Mouse (Mus musculus) layer of hippocampus, postnatal 10 days (tissue): Measurements from ENCODE around the gene Gm12394. TPM values are rescaled to one million over a fixed set of nuclear protein-coding genes. Genes with fewer than 3 reads are reported as not detected.
"Not testable (repeated sequence)": the region's sequence is repeated elsewhere in the genome, so short reads cannot be mapped to it uniquely, and the experiment has no call there.

Experiments used
- DNase-seq, 2 experiments: peaks; one replicate each; pipeline ENCODE4 v3.0.0; 2021; ENCODE audit warnings: low spot score in 2 of 2
- total RNA-seq, 2 experiments: library from RNA; stranded (reverse); gene quantifications; 2 replicates each; pipeline ENCODE4 v1.2.3; 2021

Gene Gm12394
- total RNA-seq, 2 experiments from 2014 or later = 0.91 to 1.4 TPM

GRCm38 (mm10) chr4:42863487-42863886 lies 6.9 kb upstream of the Gm12394 start:
- not testable (repeated sequence) for DNase-seq

- not testable (repeated sequence) for DNase-seq
These were observed 3.9 kb upstream of the Gm12394 start for GRCm38 (mm10) chr4:42860483-42860882.

- DNase-seq = not testable (repeated sequence)
These were observed 2.8 kb downstream of the Gm12394 start, which contains the start of gene Fam205a1 for GRCm38 (mm10) chr4:42853788-42854187. Gene Fam205a1, minus strand, starts transcription at chr4:42853888.

GRCm38 (mm10) chr4:42773893-42774292 lies 82.7 kb downstream of the Gm12394 start, which contains the start of gene Ccl21a:
Gene Ccl21a, minus strand, starts transcription at chr4:42773993.
- not testable (repeated sequence) for DNase-seq

- not testable (repeated sequence) for DNase-seq
These were observed 100.1 kb downstream of the Gm12394 start, which contains the start of gene Ccl19 for GRCm38 (mm10) chr4:42756477-42756876. Gene Ccl19, minus strand, starts transcription at chr4:42756577.

GRCm38 (mm10) chr4:42735245-42735644 lies 121.3 kb downstream of the Gm12394 start, which contains the start of gene 4930578G10Rik:
Gene 4930578G10Rik, plus strand, starts transcription at chr4:42735545.
- DNase-seq = not testable (repeated sequence)

Other genes with a start within 250 kb of the Gm12394 start
- gene Gm10591, start 244.6 kb downstream of the Gm12394 start, total RNA-seq = not detected
- gene Gm2564, start 227.1 kb downstream of the Gm12394 start, total RNA-seq = 10 to 100 TPM; 11.5 to 12.2 TPM
- 1 to 10 TPM in 1 of 2 experiments, not detected in 1; 1.6 TPM for gene Ccl27b, start 201.5 kb downstream of the Gm12394 start, total RNA-seq
- gene Il11ra2, start 194.9 kb downstream of the Gm12394 start, total RNA-seq = not detected
- gene 4930578G10Rik, start 121.2 kb downstream of the Gm12394 start, total RNA-seq = 1 to 10 TPM; 1.4 to 2.5 TPM
- gene Ccl19, start 100.2 kb downstream of the Gm12394 start, total RNA-seq = under 1 TPM in 1 of 2 experiments, not detected in 1; 0.96 TPM
- not detected for gene Ccl21a, start 82.8 kb downstream of the Gm12394 start, total RNA-seq
- gene Fam205a1, start 2.9 kb downstream of the Gm12394 start, total RNA-seq = under 1 TPM in 1 of 2 experiments, not detected in 1; 0.22 TPM
- under 1 TPM in 1 of 2 experiments, not detected in 1; 0.38 TPM for gene Fam205c, start 17.5 kb upstream of the Gm12394 start, total RNA-seq
- gene Phf24, start 59.9 kb upstream of the Gm12394 start, total RNA-seq = 100 to 1,000 TPM; 129 to 142 TPM
- gene Dnajb5, start 93.0 kb upstream of the Gm12394 start, total RNA-seq = 100 to 1,000 TPM; 192 to 205 TPM
- not detected for gene 1700022I11Rik, start 112.8 kb upstream of the Gm12394 start, total RNA-seq
- gene Vcp, start 143.7 kb upstream of the Gm12394 start, total RNA-seq = 100 to 1,000 TPM; 249 to 263 TPM
- gene Fancg, start 153.7 kb upstream of the Gm12394 start, total RNA-seq = 10 to 100 TPM in 1 of 2 experiments, 1 to 10 TPM in 1; 8.4 to 11.9 TPM
- 10 to 100 TPM; 25.6 to 26.0 TPM for gene Pigo, start 169.0 kb upstream of the Gm12394 start, total RNA-seq
- 100 to 1,000 TPM; 101 TPM for gene Stoml2, start 174.9 kb upstream of the Gm12394 start, total RNA-seq
- 10 to 100 TPM; 38.5 to 39.2 TPM for gene Fam214b, start 189.4 kb upstream of the Gm12394 start, total RNA-seq
- gene Unc13b, start 202.2 kb upstream of the Gm12394 start, total RNA-seq = 10 to 100 TPM; 53.7 to 70.3 TPM